Mouse (Mus musculus) kidney, postnatal 25 days (tissue): ENCODE results near the gene Epc2.

ENCODE experiments used
- DNase-seq, 2 experiments: peaks; one replicate each; pipeline ENCODE4 v3.0.0; 2021; ENCODE audit warnings: mixed read lengths in 2 of 2

The Epc2 gene

DNA sequence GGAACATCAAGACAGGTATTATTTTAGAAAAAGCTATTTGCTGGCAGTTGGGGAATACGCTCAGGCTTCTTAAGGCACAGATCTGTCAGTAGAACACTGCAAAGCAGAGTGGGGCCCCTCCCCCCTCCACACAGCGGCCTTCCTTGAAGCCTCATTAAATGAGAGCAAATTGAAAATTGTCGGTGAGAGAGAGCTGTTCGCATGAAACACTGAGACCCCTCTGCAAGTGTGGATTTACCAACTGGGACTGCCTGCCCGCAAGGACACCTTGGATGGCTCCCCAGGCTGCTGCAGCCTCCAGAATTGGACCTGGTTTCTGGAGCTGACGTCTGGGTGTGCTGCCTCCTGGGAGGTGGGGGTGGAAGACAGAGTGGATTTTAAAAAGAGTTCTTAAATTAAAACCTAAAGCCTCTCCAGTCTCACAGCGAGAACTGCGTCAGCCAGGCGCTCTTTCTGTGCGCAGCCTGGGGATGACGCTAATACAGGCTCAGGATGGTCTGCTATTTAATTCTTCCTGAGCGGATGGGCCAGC is 120.9 kb downstream of the Epc2 start:
- no peak for DNase-seq

GRCm38 (mm10) chr2:49572684-49573083 is 121.4 kb downstream of the Epc2 start:
- no peak for DNase-seq

DNA sequence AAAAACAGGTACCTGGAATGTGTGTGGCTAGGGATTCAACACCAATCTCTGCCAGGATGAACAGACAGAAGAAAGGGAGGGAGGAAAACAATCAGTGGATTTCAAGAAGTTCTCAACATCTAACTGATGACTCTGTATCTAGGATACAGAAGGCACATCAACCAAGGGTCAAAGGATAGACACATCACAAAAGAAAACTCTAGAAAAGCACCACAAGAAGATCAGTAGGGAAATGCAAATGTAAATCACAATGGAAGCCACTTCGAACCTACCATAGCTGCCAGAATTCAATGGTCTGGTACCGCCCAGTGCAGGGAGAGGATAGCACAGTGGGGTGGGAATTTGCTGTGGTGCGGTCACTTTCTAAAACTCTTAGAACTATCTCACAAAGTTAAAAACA is 122.0 kb downstream of the Epc2 start:
- no peak for DNase-seq

GRCm38 (mm10) chr2:49580585-49580984 is 129.3 kb downstream of the Epc2 start:
- no peak for DNase-seq

- DNase-seq: no peak
Measured at GRCm38 (mm10) chr2:49582546-49582945, 131.3 kb downstream of the Epc2 start.

DNA sequence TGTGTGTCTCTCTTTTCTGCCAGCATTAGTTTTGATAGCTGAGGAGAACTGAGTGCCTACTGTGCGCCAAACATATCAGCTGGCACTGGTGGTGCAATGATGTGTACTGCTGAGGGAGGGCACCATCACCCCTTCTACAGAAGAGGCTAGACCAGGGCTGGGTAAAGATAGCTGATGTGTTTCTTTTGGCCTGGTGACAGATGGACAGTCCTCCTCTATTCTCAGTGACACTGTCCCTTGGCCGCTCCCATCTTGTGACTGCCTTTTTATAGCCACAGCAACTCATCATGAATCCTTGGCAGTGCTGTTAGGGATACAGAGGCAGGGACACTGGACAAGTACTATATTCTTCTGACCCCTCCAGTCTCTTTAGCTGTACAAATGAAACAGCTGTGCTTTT is 132.0 kb downstream of the Epc2 start:
- DNase-seq: no peak

GRCm38 (mm10) chr2:49590450-49590849 is 139.2 kb downstream of the Epc2 start:
- no peak for DNase-seq

GRCm38 (mm10) chr2:49592926-49593325 is 141.6 kb downstream of the Epc2 start:
- DNase-seq: no peak

DNA sequence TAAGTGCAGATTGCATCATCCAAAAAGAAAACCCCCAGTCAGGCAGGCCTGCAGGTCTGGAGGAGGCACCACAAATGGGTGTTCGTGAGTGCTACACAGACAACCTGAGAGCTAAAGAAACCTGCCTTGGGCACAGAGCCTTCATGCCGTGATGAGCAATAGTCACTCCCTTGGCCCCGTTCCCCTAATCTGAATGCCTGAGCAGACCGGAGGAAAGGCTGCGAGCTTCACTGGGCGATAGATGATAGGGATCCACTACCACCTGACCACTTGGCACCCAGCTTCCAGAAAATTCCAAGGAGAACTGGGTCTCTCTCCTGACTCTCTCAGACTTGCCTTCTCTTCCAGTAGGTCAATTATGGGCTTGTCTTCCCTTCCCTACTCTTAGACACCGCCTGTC is 143.6 kb downstream of the Epc2 start:
- no peak for DNase-seq

DNA sequence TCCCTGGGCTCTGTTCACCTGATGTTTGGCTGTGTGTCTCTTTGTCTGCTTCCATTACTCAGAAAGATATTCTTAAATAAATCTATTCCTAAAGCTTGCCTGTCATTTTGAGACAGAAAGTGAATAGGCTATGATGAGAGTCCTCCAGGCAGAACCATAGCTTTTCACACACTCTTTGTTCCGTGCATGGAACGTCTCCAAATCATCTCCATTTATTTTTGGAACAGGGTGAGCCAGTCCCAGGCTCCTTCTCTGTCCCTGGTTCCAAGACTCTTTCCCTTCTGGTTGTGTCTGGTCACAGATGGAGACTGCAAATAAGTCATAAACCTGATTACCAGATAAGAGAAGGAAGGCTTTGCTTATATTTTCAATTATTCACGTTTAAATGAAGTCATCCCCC is 145.0 kb downstream of the Epc2 start:
- no peak for DNase-seq

DNA sequence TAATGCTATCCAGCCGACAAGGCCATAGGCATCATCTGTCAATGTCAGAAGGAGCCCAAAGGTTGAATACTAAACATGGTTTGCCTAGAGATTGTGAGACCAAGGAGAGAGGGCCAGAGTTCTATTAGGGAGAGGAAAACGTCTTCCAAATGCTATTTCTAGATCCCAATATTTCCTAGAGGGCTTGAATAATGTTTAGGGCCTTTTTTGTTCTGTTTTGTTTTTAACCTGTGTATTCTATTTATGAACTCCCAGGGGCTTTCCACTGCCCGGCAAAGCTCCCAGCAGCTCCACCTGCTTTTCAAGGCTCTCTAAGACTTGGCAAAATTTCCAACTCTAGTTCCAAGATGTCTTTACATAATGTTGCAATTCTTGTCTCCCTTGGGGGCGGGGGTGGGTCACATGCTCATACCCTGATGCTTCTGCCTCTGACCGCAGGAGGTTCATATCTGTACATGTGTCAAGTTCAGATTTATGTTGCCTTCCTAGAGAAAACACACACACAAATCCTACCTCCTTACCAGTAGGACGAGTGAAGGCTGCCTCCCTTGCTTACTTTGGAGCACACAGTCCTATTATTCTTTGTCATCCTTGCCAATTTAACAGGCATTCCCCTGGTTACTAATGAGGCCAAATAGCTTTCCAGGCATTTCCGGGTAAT is 148.9 kb downstream of the Epc2 start:
- no peak for DNase-seq
